Mouse (Mus musculus): ENCODE measurements around the gene Sox4. TPM values are rescaled to one million over a fixed set of nuclear protein-coding genes. Genes with fewer than 3 reads are reported as not detected.

Gene Sox4
- polyA plus RNA-seq, 1 experiment from 2014 or later: 17.1 TPM

- Histone ChIP-seq H3K4me3 (ENCODE audit: low read depth, low read length) (peak overlapping the region; percentile 50), H3K9ac (ENCODE audit: low read depth, low read length) (peak overlapping the region; percentile 61), H3K4me2 (peak overlapping the region; percentile 91), H3K27me3 (replicated peaks; ENCODE audit: control insufficient read depth, insufficient read depth, low read length) (no peaks in the 10 kb centered on the region), H3K9me3 (ENCODE audit: control insufficient read depth, low read length) (no peaks in the 10 kb centered on the region), H3K27ac (ENCODE audit: low read depth, low read length) (peak overlapping the region; percentile 73), H3K36me3 (ENCODE audit: control insufficient read depth, insufficient read depth, low read length) (no peaks in the 10 kb centered on the region), H3K4me1 (replicated peaks; ENCODE audit: control insufficient read depth, insufficient read depth, low read length) (peaks cover 11% of the 10 kb centered on the region)
- ATAC-seq (replicated peaks; ENCODE audit: low FRiP score): no peak
- DNase-seq (ENCODE audit: low spot score): no peak
- under 1% methylated on average over 17 of the region's 17 CpGs for WGBS
Measured at GRCm38 (mm10) chr13:28959068-28959440, 5.5 kb upstream of the Sox4 start.

- Histone ChIP-seq H3K36me3 (ENCODE audit: control insufficient read depth, insufficient read depth, low read length) (no peaks in the 10 kb centered on the region), H3K9ac (ENCODE audit: low read depth, low read length) (peak overlapping the region; percentile 61), H3K27me3 (replicated peaks; ENCODE audit: control insufficient read depth, insufficient read depth, low read length) (no peaks in the 10 kb centered on the region), H3K9me3 (ENCODE audit: control insufficient read depth, low read length) (no peaks in the 10 kb centered on the region), H3K4me1 (replicated peaks; ENCODE audit: control insufficient read depth, insufficient read depth, low read length) (peaks cover 11% of the 10 kb centered on the region), H3K27ac (ENCODE audit: low read depth, low read length) (peak overlapping the region; percentile 73), H3K4me2 (peak overlapping the region; percentile 91), H3K4me3 (ENCODE audit: low read depth, low read length) (peak overlapping the region; percentile 50)
- 1% methylated on average over 52 of the region's 54 CpGs for WGBS
- DNase-seq (ENCODE audit: low spot score) (peak; percentile 77), ATAC-seq (replicated peaks; ENCODE audit: low FRiP score) (peak; percentile 48)
Measured at GRCm38 (mm10) chr13:28958211-28959067, 4.9 kb upstream of the Sox4 start.

- Histone ChIP-seq H3K9ac (ENCODE audit: low read depth, low read length) (peak overlapping the region; percentile 61), H3K9me3 (ENCODE audit: control insufficient read depth, low read length) (no peaks in the 10 kb centered on the region), H3K27ac (ENCODE audit: low read depth, low read length) (peak overlapping the region; percentile 73), H3K4me2 (peak overlapping the region; percentile 91), H3K36me3 (ENCODE audit: control insufficient read depth, insufficient read depth, low read length) (no peaks in the 10 kb centered on the region), H3K27me3 (replicated peaks; ENCODE audit: control insufficient read depth, insufficient read depth, low read length) (peaks cover 2% of the 10 kb centered on the region; the same call in 1 of the 2 replicates), H3K4me3 (ENCODE audit: low read depth, low read length) (peak overlapping the region; percentile 50), H3K4me1 (replicated peaks; ENCODE audit: control insufficient read depth, insufficient read depth, low read length) (peaks cover 11% of the 10 kb centered on the region)
- WGBS: 2% methylated on average over 16 of the region's 16 CpGs
- ATAC-seq (replicated peaks; ENCODE audit: low FRiP score) (peak; percentile 81), DNase-seq (ENCODE audit: low spot score) (peak; percentile 89)
Measured at GRCm38 (mm10) chr13:28957765-28958164, 4.3 kb upstream of the Sox4 start.

GRCm38 (mm10) chr13:28952576-28953571 is 639 bp downstream of the Sox4 start:
- Histone ChIP-seq H3K4me3 (ENCODE audit: low read depth, low read length) (peak overlapping the region; percentile 75), H3K27ac (ENCODE audit: low read depth, low read length) (peak overlapping the region; percentile 92), H3K9me3 (ENCODE audit: control insufficient read depth, low read length) (no peaks in the 10 kb centered on the region), H3K4me2 (peak overlapping the region; percentile 89), H3K4me1 (replicated peaks; ENCODE audit: control insufficient read depth, insufficient read depth, low read length) (peaks cover 13% of the 10 kb centered on the region), H3K27me3 (replicated peaks; ENCODE audit: control insufficient read depth, insufficient read depth, low read length) (peaks cover 25% of the 10 kb centered on the region), H3K9ac (ENCODE audit: low read depth, low read length) (peak overlapping the region; percentile 81), H3K36me3 (ENCODE audit: control insufficient read depth, insufficient read depth, low read length) (no peaks in the 10 kb centered on the region)
- DNase-seq (ENCODE audit: low spot score) (peak; percentile 68), ATAC-seq (replicated peaks; ENCODE audit: low FRiP score) (peak; percentile 21)
- under 1% methylated on average over 90 of the region's 98 CpGs for WGBS

- Histone ChIP-seq H3K4me2 (peak overlapping the region; percentile 89), H3K27me3 (replicated peaks; ENCODE audit: control insufficient read depth, insufficient read depth, low read length) (peaks cover 25% of the 10 kb centered on the region), H3K4me3 (ENCODE audit: low read depth, low read length) (peak overlapping the region; percentile 75), H3K9me3 (ENCODE audit: control insufficient read depth, low read length) (no peaks in the 10 kb centered on the region), H3K9ac (ENCODE audit: low read depth, low read length) (peak overlapping the region; percentile 81), H3K27ac (ENCODE audit: low read depth, low read length) (peak overlapping the region; percentile 92), H3K36me3 (ENCODE audit: control insufficient read depth, insufficient read depth, low read length) (no peaks in the 10 kb centered on the region), H3K4me1 (replicated peaks; ENCODE audit: control insufficient read depth, insufficient read depth, low read length) (peaks cover 8% of the 10 kb centered on the region)
- no peak for ATAC-seq (replicated peaks; ENCODE audit: low FRiP score)
- no peak for DNase-seq (ENCODE audit: low spot score)
- WGBS: 1% methylated on average over 90 of the region's 92 CpGs
Measured at GRCm38 (mm10) chr13:28951691-28952575, 1.6 kb downstream of the Sox4 start.

GRCm38 (mm10) chr13:28950623-28951491 is 2.7 kb downstream of the Sox4 start:
- Histone ChIP-seq H3K9me3 (ENCODE audit: control insufficient read depth, low read length) (no peaks in the 10 kb centered on the region), H3K27ac (ENCODE audit: low read depth, low read length) (peak overlapping the region; percentile 69), H3K9ac (ENCODE audit: low read depth, low read length) (peak overlapping the region; percentile 81), H3K27me3 (replicated peaks; ENCODE audit: control insufficient read depth, insufficient read depth, low read length) (peaks cover 25% of the 10 kb centered on the region), H3K4me2 (peak overlapping the region; percentile 89), H3K36me3 (ENCODE audit: control insufficient read depth, insufficient read depth, low read length) (no peaks in the 10 kb centered on the region), H3K4me3 (ENCODE audit: low read depth, low read length) (peak overlapping the region; percentile 75), H3K4me1 (replicated peaks; ENCODE audit: control insufficient read depth, insufficient read depth, low read length) (peaks cover 8% of the 10 kb centered on the region)
- WGBS: under 1% methylated on average over 32 of the region's 32 CpGs
- no peak for ATAC-seq (replicated peaks; ENCODE audit: low FRiP score)
- peak; percentile 62 for DNase-seq (ENCODE audit: low spot score)

GRCm38 (mm10) chr13:28950266-28950622 is 3.3 kb downstream of the Sox4 start:
- Histone ChIP-seq H3K4me2 (peak overlapping the region; percentile 89), H3K9me3 (ENCODE audit: control insufficient read depth, low read length) (no peaks in the 10 kb centered on the region), H3K9ac (ENCODE audit: low read depth, low read length) (peak overlapping the region; percentile 81), H3K27me3 (replicated peaks; ENCODE audit: control insufficient read depth, insufficient read depth, low read length) (peaks cover 25% of the 10 kb centered on the region), H3K27ac (ENCODE audit: low read depth, low read length) (peak overlapping the region; percentile 69; the same call in 1 of the 2 replicates), H3K36me3 (ENCODE audit: control insufficient read depth, insufficient read depth, low read length) (no peaks in the 10 kb centered on the region), H3K4me1 (replicated peaks; ENCODE audit: control insufficient read depth, insufficient read depth, low read length) (peaks cover 8% of the 10 kb centered on the region), H3K4me3 (ENCODE audit: low read depth, low read length) (peak overlapping the region; percentile 75)
- no peak for DNase-seq (ENCODE audit: low spot score)
- ATAC-seq (replicated peaks; ENCODE audit: low FRiP score): no peak
- WGBS: 2% methylated on average over 9 of the region's 9 CpGs

Measured in liver, embryonic 11.5 days (tissue).